Mouse (Mus musculus) bone marrow macrophage, adult 2 months (primary cell): ENCODE data around the gene Chd6.

Source experiments
- CTCF ChIP-seq: IDR thresholded peaks from 2 replicates; pipeline ENCODE4 v1.5.1; 2012; ENCODE audit warnings: low read depth, mild to moderate bottlenecking, low read length, moderate library complexity
- POLR2A ChIP-seq: IDR thresholded peaks from 2 replicates; pipeline ENCODE4 v1.6.1; 2012; ENCODE audit warnings: mild to moderate bottlenecking, low read depth, low read length, borderline replicate concordance

DNA sequence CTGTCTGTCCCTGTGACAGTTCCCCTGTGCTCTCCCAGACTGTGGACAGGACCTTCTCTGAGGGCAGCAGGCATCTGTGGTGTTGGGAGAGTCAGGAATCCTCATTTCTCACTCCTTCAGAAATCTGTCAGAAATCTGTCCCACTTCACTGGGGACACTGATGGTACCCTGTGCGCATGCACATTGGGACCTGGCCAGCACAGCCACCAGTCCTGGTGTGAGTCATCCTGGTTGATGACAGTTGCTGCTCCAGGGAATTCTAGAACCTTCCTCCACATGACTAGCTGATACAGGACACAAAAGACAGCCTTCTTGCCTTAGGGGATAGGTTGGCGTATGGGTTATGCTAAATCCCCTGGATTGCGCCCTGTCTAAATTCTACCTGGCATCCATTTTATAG, 191.6 kb downstream of the Chd6 start:
- TF ChIP-seq CTCF (no peak), POLR2A (no peak)
